Mouse (Mus musculus): Measurements from ENCODE around the gene Slc4a3.

Gene Slc4a3

DNA sequence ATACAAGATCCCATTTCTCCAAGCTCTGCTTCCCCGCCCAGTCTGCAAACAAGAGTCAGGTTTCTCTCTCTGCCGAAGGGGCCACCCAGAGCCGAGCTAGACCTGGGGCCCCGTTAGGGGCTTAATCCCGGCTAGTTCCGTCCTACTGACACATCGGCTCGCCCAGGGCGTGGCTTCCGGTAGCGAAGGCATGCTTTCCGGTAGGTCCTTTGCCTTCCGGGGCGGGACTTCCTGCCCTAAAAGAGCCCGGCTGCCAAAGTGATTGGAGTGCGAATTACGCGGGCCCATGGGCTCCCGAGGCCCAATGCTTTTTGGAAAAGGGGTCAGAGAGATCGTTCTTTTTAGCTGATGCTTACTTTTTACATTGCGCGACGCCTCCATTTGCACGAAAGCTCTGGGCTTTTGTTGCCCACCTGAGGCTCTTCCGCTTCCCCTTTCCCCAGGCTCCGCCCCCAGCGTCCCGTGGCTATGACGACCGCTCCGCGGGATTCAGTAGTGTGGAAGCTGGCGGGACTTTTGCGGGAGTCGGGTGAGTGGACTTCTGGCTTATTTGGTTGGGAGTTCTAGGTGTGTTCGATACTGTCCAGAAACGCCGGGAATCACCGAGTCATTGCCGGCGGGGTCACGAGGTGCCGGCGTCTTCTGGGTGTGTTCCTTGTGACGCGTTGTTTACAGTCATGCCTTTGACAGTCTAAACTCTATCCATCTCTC is 24.6 kb upstream of the Slc4a3 start, which contains the start of gene Stk11ip:
Gene Stk11ip, plus strand, starts transcription at position 209 of the 711 bp plus-strand sequence.
- DNase-seq (ENCODE audit: low spot score in 2 of 2) = peak; percentile 73 to 84

DNA sequence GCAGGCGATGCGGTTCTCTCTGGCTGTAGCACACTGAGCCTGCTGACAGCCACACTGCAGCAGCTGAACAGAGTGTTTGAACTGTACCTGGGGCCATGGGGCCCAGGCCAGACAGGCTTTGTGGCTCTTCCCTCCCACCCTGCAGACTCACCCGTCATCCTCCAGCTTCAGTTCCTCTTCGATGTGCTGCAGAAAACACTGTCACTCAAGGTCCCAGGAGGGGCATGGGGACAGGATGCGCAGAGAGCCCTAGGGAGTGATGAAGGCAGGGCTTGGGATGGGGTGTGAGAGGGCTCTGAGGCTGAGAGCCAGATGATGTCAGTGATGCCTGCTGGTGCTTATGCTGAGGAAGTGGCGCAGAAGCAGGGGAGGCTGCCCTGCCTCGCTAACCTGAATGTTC is 21.4 kb upstream of the Slc4a3 start:
- peak in 1 of 2 experiments; percentile 42 for DNase-seq (ENCODE audit: low spot score in 2 of 2)

DNA sequence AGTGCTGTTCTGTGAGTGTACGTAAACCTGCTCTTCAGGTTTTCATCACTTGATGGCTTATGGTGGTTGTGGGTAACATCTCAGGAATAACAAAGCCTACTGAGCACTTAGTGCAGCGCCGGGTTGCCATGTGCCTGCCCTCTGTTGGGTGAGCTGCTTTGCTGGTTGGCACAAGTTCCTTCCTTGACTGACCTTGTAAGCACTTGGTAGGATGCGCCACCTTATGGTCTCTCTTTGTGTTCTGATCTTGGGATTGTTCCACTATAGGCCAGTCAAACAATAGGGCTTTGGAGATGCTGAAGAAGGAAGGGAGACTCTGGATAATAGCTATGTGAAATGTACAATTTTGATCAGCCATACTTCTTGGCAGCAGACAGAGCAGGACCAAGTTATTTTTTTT is 15.5 kb upstream of the Slc4a3 start:
- no peak for DNase-seq (ENCODE audit: low spot score in 2 of 2)

DNA sequence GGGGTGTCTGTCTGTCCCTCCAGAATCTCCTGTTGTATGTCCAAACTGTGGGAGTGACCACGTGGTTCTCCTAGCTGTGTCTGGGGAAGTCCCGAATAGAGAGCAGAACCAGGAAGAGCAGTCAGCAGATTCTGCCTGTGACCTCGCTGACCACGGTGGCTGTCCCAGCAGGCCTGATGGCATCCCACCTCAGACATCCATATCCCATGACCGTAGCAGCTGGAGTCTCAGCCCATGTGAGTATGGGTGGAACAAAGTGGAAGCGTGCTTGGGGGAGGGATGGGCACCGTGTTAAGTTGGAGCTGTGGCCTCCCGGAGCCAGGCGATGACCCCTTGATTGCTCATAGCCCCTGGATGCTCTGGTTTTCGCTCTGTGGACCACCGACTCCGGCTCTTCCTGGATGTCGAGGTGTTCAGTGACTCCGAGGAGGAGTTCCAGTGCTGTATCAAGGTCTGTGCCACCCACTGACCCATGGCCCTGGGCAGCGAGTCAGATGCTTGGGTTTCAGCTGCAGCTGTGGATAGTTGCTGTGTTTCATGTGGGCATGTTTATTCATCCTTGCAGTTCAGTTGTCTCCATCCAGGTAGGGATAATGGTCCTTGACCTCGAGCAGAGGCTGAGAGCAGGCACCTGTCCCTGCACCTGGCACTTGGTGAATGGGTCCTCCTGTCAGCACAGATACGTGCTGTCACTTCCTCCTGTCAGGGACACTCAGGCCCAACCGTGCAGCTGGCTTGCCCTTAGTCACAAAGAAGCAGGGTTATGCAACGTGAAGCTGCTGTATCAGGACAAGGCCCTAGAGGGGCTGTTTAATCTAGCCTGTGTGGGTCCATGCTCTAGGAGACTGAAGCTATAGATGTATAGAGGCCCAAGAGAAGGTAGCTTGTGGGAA is 13.5 kb upstream of the Slc4a3 start:
- DNase-seq (ENCODE audit: low spot score in 2 of 2) = no peak

DNA sequence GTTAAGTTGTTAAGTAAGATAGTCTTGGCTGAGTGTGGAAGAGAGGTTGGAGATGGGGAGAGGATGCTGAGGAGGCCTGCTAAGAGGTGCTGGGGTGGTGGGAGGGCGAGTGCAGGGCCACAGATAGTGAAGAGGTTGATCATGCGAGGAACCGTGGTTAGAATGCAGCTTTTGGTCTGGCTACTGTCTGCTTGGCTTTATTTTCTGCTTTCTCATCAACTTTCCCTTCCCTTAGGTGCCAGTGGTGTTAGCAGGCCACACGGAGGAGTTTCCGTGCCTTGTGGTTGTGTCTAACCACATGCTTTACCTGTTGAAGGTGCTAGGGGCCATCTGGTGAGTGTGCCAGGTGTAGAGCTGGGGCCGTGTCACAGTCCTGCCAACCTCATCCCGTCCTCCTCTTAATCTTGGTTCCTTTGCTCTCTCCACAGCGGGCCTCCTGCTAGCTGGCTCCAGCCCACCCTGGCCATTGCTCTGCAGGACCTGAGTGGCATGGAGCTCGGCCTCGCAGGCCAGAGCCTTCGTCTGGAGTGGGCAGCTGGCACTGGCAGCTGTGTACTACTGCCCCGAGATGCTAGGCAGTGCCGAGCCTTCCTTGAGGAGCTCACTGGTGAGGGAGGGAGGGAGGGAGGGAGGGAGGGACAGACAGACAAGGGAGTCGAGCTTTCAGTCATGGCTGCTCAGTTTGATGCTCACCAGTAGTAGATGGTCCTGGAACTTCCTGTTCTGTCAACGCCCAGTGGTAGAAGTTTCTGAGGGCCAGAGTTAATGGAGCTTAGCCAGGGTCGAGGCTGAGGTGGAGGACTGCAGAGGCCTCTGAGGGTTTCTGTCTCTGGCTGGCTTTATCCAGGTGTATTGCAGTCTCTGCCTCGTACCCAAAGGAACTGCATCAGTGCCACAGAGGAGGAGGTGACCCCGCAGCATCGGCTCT is 12.5 kb upstream of the Slc4a3 start:
- no peak for DNase-seq (ENCODE audit: low spot score in 2 of 2)

DNA sequence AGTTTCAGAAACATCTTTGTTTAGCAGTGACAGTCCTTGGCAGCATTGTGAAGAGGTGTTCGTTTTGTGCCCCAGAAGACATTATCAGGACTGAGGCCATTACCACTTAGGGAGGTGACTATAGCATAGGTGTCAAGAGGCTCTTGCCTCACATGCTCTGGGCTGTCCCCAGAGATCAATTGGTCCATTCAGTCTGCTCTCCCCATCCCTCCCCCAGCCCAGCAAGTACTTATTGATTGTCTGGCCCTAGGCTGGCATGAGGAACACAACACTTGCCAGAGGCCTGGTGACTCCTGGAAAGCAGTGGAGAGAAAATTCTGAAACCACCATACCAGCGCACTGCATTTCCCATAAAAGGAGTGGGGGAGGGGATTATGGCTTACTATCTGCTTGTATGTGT is 8.5 kb upstream of the Slc4a3 start:
- DNase-seq (ENCODE audit: low spot score in 2 of 2) = no peak

DNA sequence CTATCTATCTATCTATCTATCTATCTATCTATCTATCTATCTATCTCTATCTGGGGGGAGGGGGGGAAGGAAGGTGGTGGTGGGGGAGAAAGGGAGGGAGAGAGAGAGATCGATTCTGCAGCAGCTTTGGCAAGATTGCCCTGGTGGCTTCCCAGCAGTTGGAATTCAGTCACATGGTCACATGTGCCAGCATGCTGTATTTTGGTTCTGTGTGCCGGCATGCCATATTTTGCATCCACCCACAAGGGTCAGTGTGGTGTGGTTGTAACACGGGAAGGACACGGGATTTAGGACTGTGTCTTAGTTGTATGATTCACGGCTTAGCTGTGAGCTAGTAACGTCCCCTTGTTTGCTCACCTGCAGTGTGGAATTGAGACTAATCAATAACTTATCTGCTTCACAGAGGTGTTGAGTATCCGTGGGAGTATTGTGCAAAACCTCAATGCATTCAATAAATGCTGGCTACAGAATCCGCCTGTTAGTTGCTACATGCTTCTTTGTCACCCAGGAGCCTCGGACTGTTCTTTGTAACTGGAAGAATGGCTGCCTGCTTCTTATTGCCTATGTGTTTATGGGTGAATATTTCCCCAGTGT is 7.4 kb upstream of the Slc4a3 start:
- DNase-seq (ENCODE audit: low spot score in 2 of 2) = no peak

DNA sequence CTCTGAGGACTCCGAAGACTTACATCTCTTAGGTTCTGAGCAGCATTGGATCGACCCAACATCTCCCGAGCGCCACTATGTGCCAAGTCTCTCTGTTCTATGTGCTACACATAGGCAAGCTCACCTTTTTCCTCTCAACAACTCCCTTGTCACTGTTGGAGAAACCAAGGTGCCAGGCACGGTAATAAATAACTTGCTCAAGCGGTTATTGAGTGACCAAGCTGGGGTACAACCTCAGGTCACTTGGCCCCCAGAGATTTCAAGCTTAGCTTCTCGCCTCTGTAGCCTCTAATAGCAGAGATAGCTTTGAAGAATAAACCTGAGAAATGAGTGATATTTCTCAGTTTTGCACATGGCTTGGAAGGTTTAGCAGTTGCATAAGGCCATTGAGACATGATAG is 4.6 kb upstream of the Slc4a3 start:
- no peak for DNase-seq (ENCODE audit: low spot score in 2 of 2)

DNA sequence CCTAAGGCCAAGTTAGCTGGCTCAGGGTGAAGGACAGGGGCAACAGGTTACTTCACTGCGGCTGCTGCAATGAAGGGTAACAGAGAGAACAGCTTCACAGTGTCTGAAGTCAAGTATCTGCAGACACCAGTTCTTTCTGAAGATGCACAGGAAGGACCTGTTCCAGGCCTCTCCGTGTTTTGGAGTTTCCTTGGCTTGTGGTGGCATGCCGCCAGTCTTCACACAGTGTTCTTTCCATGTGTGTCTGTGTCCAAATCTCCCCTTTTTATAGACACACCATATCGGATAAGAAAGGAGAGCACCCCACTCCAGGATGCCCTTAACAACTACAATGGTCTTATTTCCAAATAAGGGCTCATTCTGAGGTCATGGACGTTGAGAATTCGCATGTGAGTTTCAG is 1.7 kb upstream of the Slc4a3 start:
- DNase-seq (ENCODE audit: low spot score in 2 of 2) = no peak

DNA sequence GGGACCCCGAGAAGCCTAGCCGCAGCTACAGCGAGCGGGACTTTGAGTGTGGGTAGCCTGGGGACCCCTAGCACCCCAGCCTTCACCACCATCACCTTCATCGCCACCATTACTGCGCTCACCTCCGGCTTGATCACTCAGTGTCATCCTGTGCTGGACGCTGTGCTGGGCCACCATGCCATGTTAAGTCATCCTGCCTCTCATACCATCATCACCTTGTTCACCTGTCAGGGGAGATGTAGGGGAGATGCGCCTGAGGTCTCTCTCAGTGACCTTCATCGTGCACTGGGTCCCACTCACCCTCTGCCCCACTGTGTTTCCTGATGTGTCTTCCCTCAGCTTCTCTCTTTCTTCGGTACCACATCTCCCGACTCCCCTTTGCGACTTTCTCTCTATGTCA is 1.3 kb downstream of the Slc4a3 start:
- no peak for DNase-seq (ENCODE audit: low spot score in 2 of 2)

DNA sequence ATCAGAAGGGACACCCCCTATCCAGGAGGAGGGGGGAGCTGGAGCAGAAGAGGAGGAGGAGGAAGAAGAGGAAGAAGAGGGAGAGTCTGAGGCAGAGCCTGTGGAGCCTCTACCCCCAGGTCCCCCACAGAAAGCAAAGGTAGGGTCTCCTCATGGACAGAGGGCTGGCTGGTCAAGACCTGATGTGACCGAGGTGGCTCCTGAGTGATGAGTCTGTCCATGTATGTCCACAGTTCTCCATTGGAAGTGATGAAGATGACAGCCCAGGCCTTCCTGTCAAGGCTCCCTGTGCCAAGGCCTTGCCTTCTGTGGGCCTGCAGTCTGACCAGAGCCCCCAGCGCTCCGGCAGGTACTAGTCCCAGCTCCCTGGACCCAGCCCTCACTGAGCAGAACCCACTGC is 2.0 kb downstream of the Slc4a3 start:
- DNase-seq (ENCODE audit: low spot score in 2 of 2) = no peak

DNA sequence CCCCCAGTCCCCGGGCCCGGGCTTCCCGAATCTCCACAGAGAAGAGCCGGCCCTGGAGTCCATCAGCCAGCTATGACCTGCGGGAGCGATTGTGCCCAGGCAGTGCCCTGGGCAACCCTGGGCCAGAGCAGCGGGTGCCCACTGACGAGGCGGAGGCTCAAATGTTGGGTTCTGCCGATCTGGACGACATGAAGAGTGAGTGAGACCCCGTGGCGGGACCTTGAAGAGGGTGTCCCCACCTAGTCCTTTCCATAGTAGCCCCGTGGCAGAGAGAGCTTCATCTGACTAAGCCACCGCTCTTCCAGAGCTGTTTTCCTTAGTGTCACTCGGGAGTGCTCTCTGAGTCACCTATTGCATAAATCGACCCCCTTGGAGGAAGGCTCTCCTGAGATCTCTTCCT is 2.8 kb downstream of the Slc4a3 start:
- no peak for DNase-seq (ENCODE audit: low spot score in 2 of 2)

DNA sequence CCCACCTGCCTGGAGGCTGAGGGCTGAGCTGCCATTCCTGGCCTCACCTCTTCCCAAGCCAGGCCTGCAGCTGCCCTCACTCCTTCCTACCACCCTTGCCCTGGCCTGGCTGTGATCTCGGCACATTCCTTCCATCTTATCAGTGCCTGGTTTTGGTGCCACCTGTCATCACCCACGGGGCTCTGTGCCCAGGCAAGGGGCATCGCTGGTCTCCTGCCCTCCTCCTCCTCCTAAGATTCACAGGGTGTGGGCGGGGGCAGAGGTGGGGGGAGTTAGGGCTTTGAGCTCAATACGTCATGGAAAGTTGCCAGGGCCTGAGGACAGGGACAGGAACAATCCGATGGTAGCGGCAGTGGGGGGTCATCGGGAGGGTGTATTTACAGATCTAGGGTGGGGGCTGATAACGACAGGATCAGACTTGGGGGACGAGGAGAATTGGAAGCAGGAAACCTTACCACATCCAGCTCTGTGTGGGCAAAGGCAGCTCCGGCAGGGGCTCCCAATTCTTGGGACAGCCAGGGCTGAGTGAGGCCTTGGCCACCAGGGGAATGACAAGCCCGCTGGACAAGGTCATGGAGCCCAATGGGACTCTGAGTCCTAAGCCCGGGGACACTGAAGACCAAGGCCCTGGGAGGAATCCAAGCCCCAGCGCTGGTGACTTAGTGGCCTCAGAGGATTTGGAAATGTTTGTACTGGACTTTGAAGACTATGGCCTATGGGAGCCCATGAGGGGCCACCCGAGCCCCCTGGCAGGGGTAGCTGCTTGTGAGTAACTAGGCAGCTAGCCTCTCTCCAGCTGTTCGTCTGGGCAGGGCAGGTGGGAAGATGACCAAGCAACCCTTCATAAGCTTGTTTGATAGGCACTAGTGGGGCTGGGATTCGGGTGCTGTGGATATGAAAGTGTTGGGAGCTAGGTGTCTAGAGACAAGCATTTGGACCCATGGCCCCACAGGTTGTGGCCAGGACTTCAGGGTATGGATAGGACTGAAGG is 3.5 kb downstream of the Slc4a3 start:
- DNase-seq (ENCODE audit: low spot score in 2 of 2) = no peak

DNA sequence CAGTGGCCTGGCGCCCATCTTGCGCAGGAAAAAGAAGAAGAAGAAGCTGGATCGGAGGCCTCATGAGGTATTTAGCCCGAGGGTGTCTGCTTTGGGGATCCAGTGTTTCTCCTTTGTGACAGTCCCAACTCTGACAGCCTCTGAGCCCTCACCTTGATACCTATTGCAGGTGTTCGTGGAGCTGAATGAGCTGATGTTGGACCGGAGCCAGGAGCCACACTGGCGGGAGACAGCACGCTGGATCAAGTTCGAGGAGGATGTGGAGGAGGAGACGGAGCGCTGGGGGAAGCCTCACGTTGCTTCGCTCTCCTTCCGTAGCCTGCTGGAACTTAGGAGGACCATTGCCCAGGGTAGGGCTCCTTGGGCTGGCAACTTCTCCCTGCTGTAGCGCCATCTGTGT is 4.5 kb downstream of the Slc4a3 start:
- no peak for DNase-seq (ENCODE audit: low spot score in 2 of 2)

DNA sequence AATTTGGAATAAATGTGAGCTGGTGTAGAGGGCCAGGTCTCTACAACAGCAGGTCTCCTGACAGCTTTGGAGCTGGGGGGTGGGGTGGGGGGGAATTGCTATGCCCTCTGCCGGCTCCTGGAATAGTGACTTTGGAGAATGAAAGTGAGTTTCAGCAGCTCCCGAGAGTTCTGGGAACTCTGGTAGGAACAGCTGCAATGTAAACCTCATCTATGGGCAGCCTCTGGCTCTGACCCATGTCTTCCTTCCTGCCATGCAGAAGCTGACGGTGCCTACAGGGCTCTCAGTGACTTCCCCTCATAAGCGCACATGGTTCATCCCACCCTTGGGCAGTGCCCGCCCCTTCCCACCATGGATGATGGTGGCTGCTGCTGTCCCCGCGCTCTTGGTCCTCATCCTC is 9.6 kb downstream of the Slc4a3 start:
- DNase-seq (ENCODE audit: low spot score in 2 of 2) = no peak

DNA sequence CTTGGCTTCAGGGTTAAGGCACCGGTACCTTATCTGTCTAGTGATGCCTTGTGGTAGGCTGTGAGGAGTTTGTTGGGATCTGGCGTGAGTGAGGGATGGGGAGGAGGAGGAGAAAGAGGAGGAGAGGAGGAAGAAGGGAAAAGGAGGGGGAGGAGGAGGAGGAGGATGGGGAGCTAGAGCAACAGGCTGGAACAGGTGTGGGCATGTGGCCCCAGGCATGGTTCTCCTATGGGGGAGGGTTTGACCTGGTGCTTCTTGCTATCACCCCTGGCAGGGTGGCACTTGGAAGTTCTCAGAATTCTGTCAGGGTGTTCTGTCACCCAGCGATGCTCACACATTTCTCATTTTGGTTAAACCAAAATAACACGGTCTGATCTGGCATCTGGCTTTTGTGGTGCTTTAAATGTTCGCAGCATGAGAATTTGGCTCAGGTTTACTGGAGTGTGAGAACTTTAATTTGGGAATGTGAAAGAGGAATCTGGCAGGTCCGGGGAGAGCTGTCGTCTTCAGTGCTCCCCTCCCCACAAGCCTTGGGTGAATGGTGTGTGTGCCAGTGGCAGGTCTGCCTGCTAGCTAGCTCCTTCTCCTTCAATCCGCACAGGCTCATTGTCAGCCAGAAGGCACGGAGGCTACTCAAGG is 10.2 kb downstream of the Slc4a3 start:
- no peak for DNase-seq (ENCODE audit: low spot score in 2 of 2)

DNA sequence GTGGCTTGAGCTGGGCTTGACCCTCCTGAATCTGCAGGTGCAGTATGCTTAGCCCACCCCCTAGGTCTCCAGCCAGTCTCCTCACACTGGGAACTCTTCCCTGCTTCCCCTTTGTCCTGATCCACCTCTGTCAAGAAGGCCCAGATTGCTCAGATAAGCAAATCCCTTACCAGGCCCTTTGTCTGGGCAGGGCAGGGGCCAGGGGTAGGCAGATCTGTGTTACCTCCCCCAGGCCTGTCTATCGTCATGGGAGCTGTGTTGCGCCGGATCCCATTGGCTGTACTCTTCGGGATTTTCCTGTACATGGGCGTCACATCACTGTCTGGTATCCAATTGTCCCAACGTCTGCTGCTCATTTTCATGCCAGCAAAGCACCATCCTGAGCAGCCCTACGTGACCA is 11.0 kb downstream of the Slc4a3 start:
- no peak for DNase-seq (ENCODE audit: low spot score in 2 of 2)

DNA sequence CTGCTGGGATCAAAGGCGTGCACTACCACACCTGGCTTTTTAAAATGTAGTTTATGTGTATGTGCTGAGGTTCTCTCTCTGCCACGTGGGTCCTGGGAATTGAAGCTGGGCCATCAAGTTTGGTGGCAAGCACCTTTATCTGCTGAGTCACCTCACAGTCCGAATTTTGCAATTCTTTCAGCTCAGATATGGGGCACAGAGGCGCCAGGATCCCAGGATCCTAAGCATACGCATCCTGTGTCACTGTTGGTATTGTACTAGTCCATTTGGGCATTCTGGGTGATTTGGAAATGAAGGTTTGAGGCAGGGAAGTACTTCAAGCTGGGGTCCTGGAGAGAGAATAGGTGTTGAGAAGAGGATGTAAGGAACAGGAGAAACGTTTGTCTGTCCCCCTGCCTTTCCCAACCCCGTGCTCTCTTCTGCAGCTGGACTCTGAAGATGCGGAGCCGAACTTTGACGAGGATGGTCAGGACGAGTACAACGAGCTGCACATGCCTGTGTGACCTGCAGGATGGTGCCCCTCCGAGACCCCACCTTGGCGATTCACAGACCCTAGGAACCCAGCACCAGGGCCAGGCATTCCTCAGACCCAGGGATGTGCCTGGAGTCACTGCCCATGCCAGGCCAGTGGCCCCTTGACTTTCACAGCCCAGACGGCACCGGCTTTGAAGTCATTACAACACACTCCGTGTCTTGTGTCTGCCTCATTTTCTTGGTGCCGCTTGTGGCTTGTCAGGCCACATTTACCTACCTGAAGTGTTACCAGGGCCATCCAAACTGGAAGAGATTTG is 12.5 kb downstream of the Slc4a3 start:
- no peak for DNase-seq (ENCODE audit: low spot score in 2 of 2)
